Mouse (Mus musculus) embryonic facial prominence, embryonic 10.5 days (tissue): Measurements from ENCODE around the gene Pnlip. TPM values are rescaled to one million over a fixed set of nuclear protein-coding genes. Genes with fewer than 3 reads are reported as not detected.

ENCODE experiments used
- polyA plus RNA-seq: library from polyadenylated mRNA; unstranded; fragments of >200 nt; fragmentation: Nextera tagmentation; extraction: Ambion mirVana; gene quantifications from 2 replicates; pipeline ENCODE4 v1.2.1, GENCODE M21; 2016

Gene Pnlip
- polyA plus RNA-seq, 1 experiment from 2014 or later = not detected

Other genes with a start within 250 kb of the Pnlip start
- gene Gfra1, start 196.6 kb upstream of the Pnlip start, polyA plus RNA-seq = 13.4 and 15.4 TPM in 2 replicates
- gene Ccdc172, start 140.5 kb upstream of the Pnlip start, polyA plus RNA-seq = not detected in 2 replicates
- gene Pnliprp1, start 76.4 kb downstream of the Pnlip start, polyA plus RNA-seq = 0.31 TPM in 1 of 2 replicates, not detected in the other
- 0.09 TPM in 1 of 2 replicates, not detected in the other for gene Pnliprp2, start 107.2 kb downstream of the Pnlip start, polyA plus RNA-seq
- 0.20 TPM in 1 of 2 replicates, not detected in the other for gene 1700019N19Rik, start 142.0 kb downstream of the Pnlip start, polyA plus RNA-seq